Mouse (Mus musculus) MEL (cell line): ENCODE results near the gene Psme4.

Experiments used
- CTCF ChIP-seq, 3 experiments: IDR thresholded peaks in 2 of 3; conservative IDR thresholded peaks in 1 of 3; 2 replicates each; pipeline ENCODE4 v1.5.1; 2011 to 2012; ENCODE audit warnings: low read length in 3 of 3, low read depth in 2 of 3, mild to moderate bottlenecking in 2 of 3, improper control_type of control experiment in 1 of 3, inconsistent platforms in 1 of 3, mixed read lengths in 1 of 3, moderate library complexity in 1 of 3; ENCODE audit not compliant: control insufficient read depth in 1 of 3, insufficient read depth in 1 of 3, poor library complexity in 1 of 3, severe bottlenecking in 1 of 3
- EP300 ChIP-seq, 2 experiments: IDR thresholded peaks; 2 replicates each; pipeline ENCODE4 v1.6.1; 2011; ENCODE audit warnings: improper control_type of control experiment in 2 of 2, low read length in 2 of 2, low read depth in 1 of 2, mild to moderate bottlenecking in 1 of 2
- POLR2A ChIP-seq, 2 experiments: IDR thresholded peaks; 2 replicates each; pipeline ENCODE4 v1.6.1; 2011 to 2012; ENCODE audit warnings: low read length in 2 of 2, mild to moderate bottlenecking in 2 of 2, control low read depth in 1 of 2, improper control_type of control experiment in 1 of 2, low read depth in 1 of 2, moderate library complexity in 1 of 2; ENCODE audit not compliant: control insufficient read depth in 1 of 2, insufficient read depth in 1 of 2, poor library complexity in 1 of 2
- RAD21 ChIP-seq: IDR thresholded peaks from 2 replicates; pipeline ENCODE4 v1.6.1; 2011; ENCODE audit warnings: mild to moderate bottlenecking, low read depth, low read length, improper control_type of control experiment
- UBTF ChIP-seq: IDR thresholded peaks from 2 replicates; pipeline ENCODE4 v1.6.1; 2012; ENCODE audit warnings: low read depth, mild to moderate bottlenecking, inconsistent platforms, low read length, improper control_type of control experiment, moderate library complexity, borderline replicate concordance; ENCODE audit not compliant: insufficient read depth
- ZC3H11A ChIP-seq: IDR thresholded peaks from 2 replicates; pipeline ENCODE4 v1.6.1; 2012; ENCODE audit warnings: low read depth, mild to moderate bottlenecking, inconsistent platforms, low read length, improper control_type of control experiment
- ZKSCAN1 ChIP-seq: IDR thresholded peaks from 2 replicates; pipeline ENCODE4 v1.6.1; 2012; ENCODE audit warnings: low read depth, mild to moderate bottlenecking, inconsistent platforms, low read length, improper control_type of control experiment, moderate library complexity
- ZNF384 ChIP-seq: IDR thresholded peaks from 2 replicates; pipeline ENCODE4 v1.6.1; 2012; ENCODE audit warnings: low read depth, mild to moderate bottlenecking, inconsistent platforms, low read length, improper control_type of control experiment

- TF ChIP-seq CTCF (IDR thresholded peaks at IDR 0.05 in 2 of 3, conservative IDR thresholded peaks at IDR 0.05 in 1 of 3; ENCODE audit: control insufficient read depth in 1 of 3, insufficient read depth in 1 of 3, low read depth in 2 of 3, low read length in 3 of 3, poor library complexity in 1 of 3, severe bottlenecking in 1 of 3): no peak
- no peak for TF ChIP-seq UBTF
- TF ChIP-seq RAD21: no peak
- TF ChIP-seq ZKSCAN1: no peak
- no peak for TF ChIP-seq ZC3H11A
- TF ChIP-seq ZNF384: no peak
- TF ChIP-seq EP300 (IDR thresholded peaks at IDR 0.05; ENCODE audit: low read depth in 1 of 2, low read length in 2 of 2): no peak
- no peak for TF ChIP-seq POLR2A (IDR thresholded peaks at IDR 0.05; ENCODE audit: control insufficient read depth in 1 of 2, insufficient read depth in 1 of 2, low read depth in 1 of 2, low read length in 2 of 2, poor library complexity in 1 of 2)
Observed at GRCm38 (mm10) chr11:30800091-30800490, 28.6 kb downstream of the Psme4 start.
